Mouse (Mus musculus): ENCODE data around the gene Sdk1. TPM values are rescaled to one million over a fixed set of nuclear protein-coding genes. Genes with fewer than 3 reads are reported as not detected.

Gene Sdk1
- polyA plus RNA-seq, 1 experiment from 2014 or later: 2.3 TPM

DNA sequence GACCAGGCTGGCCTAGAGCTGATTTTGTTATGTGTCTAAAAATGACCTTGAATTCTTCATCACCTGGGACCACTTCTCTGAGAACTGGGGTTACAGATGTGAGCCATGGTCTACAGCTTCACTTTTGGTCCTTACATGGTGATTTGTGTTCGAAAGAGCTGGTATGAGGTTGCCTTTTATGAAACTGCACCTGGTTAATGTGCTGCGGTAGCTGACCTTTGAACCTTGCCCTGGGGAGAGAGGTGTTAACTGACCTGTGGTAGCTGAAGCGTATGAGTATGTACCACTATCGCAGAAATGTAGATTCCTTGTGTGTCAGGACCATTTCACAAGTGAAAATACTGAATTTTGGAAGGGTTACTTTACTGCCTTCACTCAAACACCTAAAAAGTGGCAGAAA is 149.3 kb downstream of the Sdk1 start:
- no peak overlapping the region for H3K4me3 ChIP-seq (ENCODE audit: low read depth, low read length)
- no peak overlapping the region for H3K9ac ChIP-seq (ENCODE audit: low read length)
- H3K27me3 ChIP-seq (ENCODE audit: control insufficient read depth, insufficient read depth, low read length): no peaks in the 10 kb centered on the region
- no peak overlapping the region for H3K27ac ChIP-seq (ENCODE audit: low read depth, low read length)
- H3K4me1 ChIP-seq (ENCODE audit: control insufficient read depth, insufficient read depth, low read length): peaks cover 5% of the 10 kb centered on the region; the same call in 1 of the 2 replicates
- ATAC-seq (ENCODE audit: insufficient read depth, low FRiP score, low TSS enrichment) (no peak), DNase-seq (ENCODE audit: low spot score) (no peak)
- H3K36me3 ChIP-seq (ENCODE audit: control insufficient read depth, insufficient read depth, low read length): no peaks in the 10 kb centered on the region
- H3K9me3 ChIP-seq (ENCODE audit: control insufficient read depth, low read length): no peaks in the 10 kb centered on the region
- no peak overlapping the region for H3K4me2 ChIP-seq (ENCODE audit: low read depth)
- WGBS: 67% methylated on average over 4 of the region's 4 CpGs

DNA sequence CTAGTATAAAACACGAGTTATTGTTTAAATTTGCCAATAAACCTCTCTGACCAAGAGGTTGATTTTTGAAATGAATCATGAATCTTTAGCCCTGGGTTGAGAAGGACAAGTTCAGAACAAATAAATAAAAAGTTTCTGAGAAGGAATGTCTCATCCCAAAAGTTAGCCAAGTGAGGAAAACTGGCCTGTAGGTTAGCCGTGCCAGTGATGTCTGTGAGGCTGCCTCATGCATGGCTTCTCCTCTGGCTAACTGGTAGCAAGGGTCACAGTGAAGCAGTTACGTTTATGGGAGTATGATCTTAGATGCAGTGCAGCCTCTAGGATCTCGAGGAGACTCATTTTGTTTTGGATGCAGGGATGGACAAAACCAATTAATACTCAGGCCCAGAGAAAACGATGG is 149.9 kb downstream of the Sdk1 start:
- WGBS: 63% methylated on average over 5 of the region's 5 CpGs
- Histone ChIP-seq H3K9me3 (ENCODE audit: control insufficient read depth, low read length) (no peaks in the 10 kb centered on the region), H3K36me3 (ENCODE audit: control insufficient read depth, insufficient read depth, low read length) (no peaks in the 10 kb centered on the region), H3K27me3 (ENCODE audit: control insufficient read depth, insufficient read depth, low read length) (no peaks in the 10 kb centered on the region), H3K4me3 (ENCODE audit: low read depth, low read length) (no peak overlapping the region), H3K9ac (ENCODE audit: low read length) (no peak overlapping the region), H3K27ac (ENCODE audit: low read depth, low read length) (no peak overlapping the region), H3K4me1 (ENCODE audit: control insufficient read depth, insufficient read depth, low read length) (peaks cover 5% of the 10 kb centered on the region; the same call in 1 of the 2 replicates), H3K4me2 (ENCODE audit: low read depth) (no peak overlapping the region)
- ATAC-seq (ENCODE audit: insufficient read depth, low FRiP score, low TSS enrichment) (no peak), DNase-seq (ENCODE audit: low spot score) (no peak)

DNA sequence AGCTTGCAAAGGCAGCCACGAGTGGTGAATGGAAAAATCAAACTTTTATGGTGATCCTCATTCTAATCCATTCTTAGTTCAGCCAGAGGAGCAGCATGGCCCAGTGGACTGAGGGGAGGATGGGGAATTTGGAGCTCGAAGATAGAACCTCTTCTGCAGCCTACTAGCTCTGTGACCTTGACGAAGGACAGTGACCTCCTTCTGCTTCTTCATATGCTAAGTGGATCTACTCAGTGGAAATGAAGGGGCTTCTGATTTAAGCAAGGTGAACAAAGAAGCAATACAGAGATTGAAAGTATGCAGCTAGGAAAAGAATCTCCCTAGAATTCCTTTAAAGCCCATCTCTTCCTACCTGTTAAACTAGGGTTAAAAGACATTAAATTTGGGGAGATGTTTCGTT is 152.6 kb downstream of the Sdk1 start:
- no peaks in the 10 kb centered on the region for H3K9me3 ChIP-seq (ENCODE audit: control insufficient read depth, low read length)
- H3K9ac ChIP-seq (ENCODE audit: low read length): no peak overlapping the region
- ATAC-seq (ENCODE audit: insufficient read depth, low FRiP score, low TSS enrichment): no peak

DNA sequence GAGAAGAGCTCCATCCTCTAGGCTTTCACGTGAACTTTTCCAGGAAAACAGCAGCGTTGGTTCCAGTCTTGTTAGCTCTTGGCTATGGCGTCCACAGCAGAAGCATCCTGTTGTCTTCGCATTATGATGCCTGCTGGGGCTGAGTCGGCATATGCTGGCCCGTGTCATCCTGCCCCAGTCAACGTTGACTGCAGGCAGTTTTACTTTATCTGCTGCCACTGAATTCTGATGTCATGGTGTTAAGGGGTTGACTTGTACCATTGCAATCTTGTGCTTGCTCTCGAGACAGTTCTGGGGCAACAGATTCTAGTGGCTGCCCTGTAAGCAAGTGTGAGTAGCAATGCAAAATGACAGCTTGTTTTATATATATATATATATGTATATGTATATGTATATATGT is 153.3 kb downstream of the Sdk1 start:
- Histone ChIP-seq H3K9ac (ENCODE audit: low read length) (no peak overlapping the region), H3K36me3 (ENCODE audit: control insufficient read depth, insufficient read depth, low read length) (no peaks in the 10 kb centered on the region), H3K9me3 (ENCODE audit: control insufficient read depth, low read length) (no peaks in the 10 kb centered on the region), H3K4me2 (ENCODE audit: low read depth) (no peak overlapping the region), H3K4me3 (ENCODE audit: low read depth, low read length) (no peak overlapping the region), H3K27me3 (ENCODE audit: control insufficient read depth, insufficient read depth, low read length) (no peaks in the 10 kb centered on the region), H3K27ac (ENCODE audit: low read depth, low read length) (no peak overlapping the region), H3K4me1 (ENCODE audit: control insufficient read depth, insufficient read depth, low read length) (no peaks in the 10 kb centered on the region)
- 89% methylated on average over 8 of the region's 8 CpGs for WGBS
- no peak for ATAC-seq (ENCODE audit: insufficient read depth, low FRiP score, low TSS enrichment)
- DNase-seq (ENCODE audit: low spot score): no peak

More for the DNA sequence above, 152.6 kb downstream of the Sdk1 start:
- no peak overlapping the region for H3K4me3 ChIP-seq (ENCODE audit: low read depth, low read length)
- H3K27ac ChIP-seq (ENCODE audit: low read depth, low read length): no peak overlapping the region
- DNase-seq (ENCODE audit: low spot score): no peak
- H3K36me3 ChIP-seq (ENCODE audit: control insufficient read depth, insufficient read depth, low read length): no peaks in the 10 kb centered on the region
- no peaks in the 10 kb centered on the region; the same call in 1 of the 2 replicates for H3K4me1 ChIP-seq (ENCODE audit: control insufficient read depth, insufficient read depth, low read length)
- WGBS: 83% methylated on average over 4 of the region's 4 CpGs
- H3K27me3 ChIP-seq (ENCODE audit: control insufficient read depth, insufficient read depth, low read length): no peaks in the 10 kb centered on the region
- no peak overlapping the region for H3K4me2 ChIP-seq (ENCODE audit: low read depth)

DNA sequence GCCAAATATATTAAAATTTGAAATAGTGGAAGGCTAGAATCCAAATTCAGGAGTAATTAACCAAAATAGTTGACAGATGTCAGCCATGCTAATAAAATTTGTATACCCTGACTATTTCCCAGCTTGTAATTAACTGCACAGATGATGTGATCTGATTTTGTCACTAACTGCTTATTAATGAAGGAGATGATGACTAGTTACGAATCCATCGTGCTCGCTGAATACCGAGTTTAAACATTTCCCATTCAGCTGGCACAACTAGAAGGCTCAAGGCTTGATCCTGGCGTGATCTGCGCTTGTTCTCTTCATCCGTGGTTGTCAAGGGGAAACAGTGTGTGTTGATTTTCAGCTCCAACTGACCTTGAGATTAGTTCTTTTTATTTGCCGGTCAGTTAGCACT is 162.5 kb downstream of the Sdk1 start:
- H3K4me1 ChIP-seq (ENCODE audit: control insufficient read depth, insufficient read depth, low read length): peaks cover 2% of the 10 kb centered on the region; the same call in 1 of the 2 replicates
- H3K4me2 ChIP-seq (ENCODE audit: low read depth): no peak overlapping the region
- no peak for ATAC-seq (ENCODE audit: insufficient read depth, low FRiP score, low TSS enrichment)
- no peaks in the 10 kb centered on the region for H3K27me3 ChIP-seq (ENCODE audit: control insufficient read depth, insufficient read depth, low read length)
- no peaks in the 10 kb centered on the region for H3K9me3 ChIP-seq (ENCODE audit: control insufficient read depth, low read length)
- no peak overlapping the region for H3K27ac ChIP-seq (ENCODE audit: low read depth, low read length)
- H3K4me3 ChIP-seq (ENCODE audit: low read depth, low read length): no peak overlapping the region
- H3K9ac ChIP-seq (ENCODE audit: low read length): no peak overlapping the region
- no peak for DNase-seq (ENCODE audit: low spot score)
- WGBS: 83% methylated on average over 8 of the region's 8 CpGs
- H3K36me3 ChIP-seq (ENCODE audit: control insufficient read depth, insufficient read depth, low read length): no peaks in the 10 kb centered on the region

DNA sequence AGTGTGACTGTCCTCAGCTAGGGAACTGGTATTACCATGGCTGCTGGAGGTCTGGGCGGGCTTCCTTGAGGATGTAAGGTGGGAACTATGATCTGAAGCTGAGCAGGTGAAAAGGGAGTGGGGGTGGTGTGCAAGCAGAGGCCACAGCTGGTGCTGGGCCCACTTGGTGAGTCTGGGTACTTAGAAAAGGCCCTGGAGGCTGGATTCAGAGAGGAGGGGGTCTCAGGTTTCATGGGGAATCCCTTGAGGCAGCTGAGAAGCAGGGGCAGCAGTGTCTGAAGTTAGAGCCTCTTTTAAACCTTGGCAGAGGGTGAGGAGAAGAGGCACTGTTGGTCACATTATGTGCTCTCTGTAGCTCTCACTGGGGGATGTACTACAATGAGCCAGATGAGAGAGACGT is 163.4 kb downstream of the Sdk1 start:
- no peak for ATAC-seq (ENCODE audit: insufficient read depth, low FRiP score, low TSS enrichment)
- Histone ChIP-seq H3K9ac (ENCODE audit: low read length) (no peak overlapping the region), H3K4me1 (ENCODE audit: control insufficient read depth, insufficient read depth, low read length) (peaks cover 2% of the 10 kb centered on the region; the same call in 1 of the 2 replicates), H3K36me3 (ENCODE audit: control insufficient read depth, insufficient read depth, low read length) (no peaks in the 10 kb centered on the region), H3K9me3 (ENCODE audit: control insufficient read depth, low read length) (no peaks in the 10 kb centered on the region), H3K27ac (ENCODE audit: low read depth, low read length) (no peak overlapping the region), H3K4me2 (ENCODE audit: low read depth) (no peak overlapping the region), H3K27me3 (ENCODE audit: control insufficient read depth, insufficient read depth, low read length) (no peaks in the 10 kb centered on the region), H3K4me3 (ENCODE audit: low read depth, low read length) (no peak overlapping the region)
- no peak for DNase-seq (ENCODE audit: low spot score)
- WGBS: 21% methylated on average over 2 of the region's 2 CpGs

DNA sequence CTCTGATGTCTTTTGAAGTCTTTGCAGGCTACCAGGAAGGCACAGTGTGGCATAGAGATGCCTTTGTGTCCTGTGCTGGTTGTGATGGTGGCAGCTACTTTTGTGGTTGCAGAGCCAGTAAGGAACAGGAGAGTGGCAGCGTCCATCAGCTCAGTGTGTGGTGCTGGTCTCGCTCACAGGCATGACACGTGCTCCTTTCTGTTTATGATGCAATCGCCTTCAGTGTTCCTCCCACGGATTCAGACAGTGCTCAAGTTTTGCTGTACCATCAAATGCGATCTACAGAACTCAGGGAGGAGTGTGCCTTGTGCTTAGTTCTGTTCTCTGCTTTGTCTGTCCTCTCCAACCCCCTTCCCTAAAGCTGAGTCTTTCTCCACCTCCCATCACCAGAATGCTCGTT is 165.6 kb downstream of the Sdk1 start:
- Histone ChIP-seq H3K4me2 (ENCODE audit: low read depth) (no peak overlapping the region), H3K27me3 (ENCODE audit: control insufficient read depth, insufficient read depth, low read length) (no peaks in the 10 kb centered on the region), H3K36me3 (ENCODE audit: control insufficient read depth, insufficient read depth, low read length) (no peaks in the 10 kb centered on the region), H3K4me1 (ENCODE audit: control insufficient read depth, insufficient read depth, low read length) (peaks cover 2% of the 10 kb centered on the region; the same call in 1 of the 2 replicates), H3K4me3 (ENCODE audit: low read depth, low read length) (no peak overlapping the region), H3K9ac (ENCODE audit: low read length) (no peak overlapping the region), H3K27ac (ENCODE audit: low read depth, low read length) (no peak overlapping the region), H3K9me3 (ENCODE audit: control insufficient read depth, low read length) (no peaks in the 10 kb centered on the region)
- DNase-seq (ENCODE audit: low spot score) (no peak), ATAC-seq (ENCODE audit: insufficient read depth, low FRiP score, low TSS enrichment) (no peak)
- 79% methylated on average over 7 of the region's 7 CpGs for WGBS

DNA sequence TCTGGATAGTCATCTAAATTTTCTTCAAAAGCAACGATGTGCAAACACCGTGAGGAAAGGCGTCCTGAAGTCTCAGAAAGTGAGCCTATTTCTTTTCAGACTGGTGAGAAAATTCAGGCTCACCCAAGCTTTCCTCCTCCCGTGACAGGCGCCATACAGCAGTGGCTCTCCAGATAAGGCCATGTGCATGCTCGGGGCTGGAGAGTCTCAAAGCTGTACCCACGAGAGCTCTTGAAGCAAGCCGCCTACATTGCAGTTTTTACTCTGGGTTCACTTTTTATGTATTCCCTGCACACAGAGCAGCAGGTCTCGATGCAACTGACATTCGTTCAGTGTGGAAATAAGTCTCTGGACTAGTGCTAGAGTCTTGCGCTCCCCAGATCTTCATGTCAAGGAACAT is 171.7 kb downstream of the Sdk1 start:
- Histone ChIP-seq H3K36me3 (ENCODE audit: control insufficient read depth, insufficient read depth, low read length) (no peaks in the 10 kb centered on the region), H3K4me2 (ENCODE audit: low read depth) (no peak overlapping the region), H3K27ac (ENCODE audit: low read depth, low read length) (no peak overlapping the region), H3K4me3 (ENCODE audit: low read depth, low read length) (no peak overlapping the region), H3K9me3 (ENCODE audit: control insufficient read depth, low read length) (no peaks in the 10 kb centered on the region), H3K27me3 (ENCODE audit: control insufficient read depth, insufficient read depth, low read length) (no peaks in the 10 kb centered on the region), H3K9ac (ENCODE audit: low read length) (no peak overlapping the region), H3K4me1 (ENCODE audit: control insufficient read depth, insufficient read depth, low read length) (no peaks in the 10 kb centered on the region; the same call in 1 of the 2 replicates)
- no peak for ATAC-seq (ENCODE audit: insufficient read depth, low FRiP score, low TSS enrichment)
- WGBS: 85% methylated on average over 11 of the region's 11 CpGs
- no peak for DNase-seq (ENCODE audit: low spot score)

DNA sequence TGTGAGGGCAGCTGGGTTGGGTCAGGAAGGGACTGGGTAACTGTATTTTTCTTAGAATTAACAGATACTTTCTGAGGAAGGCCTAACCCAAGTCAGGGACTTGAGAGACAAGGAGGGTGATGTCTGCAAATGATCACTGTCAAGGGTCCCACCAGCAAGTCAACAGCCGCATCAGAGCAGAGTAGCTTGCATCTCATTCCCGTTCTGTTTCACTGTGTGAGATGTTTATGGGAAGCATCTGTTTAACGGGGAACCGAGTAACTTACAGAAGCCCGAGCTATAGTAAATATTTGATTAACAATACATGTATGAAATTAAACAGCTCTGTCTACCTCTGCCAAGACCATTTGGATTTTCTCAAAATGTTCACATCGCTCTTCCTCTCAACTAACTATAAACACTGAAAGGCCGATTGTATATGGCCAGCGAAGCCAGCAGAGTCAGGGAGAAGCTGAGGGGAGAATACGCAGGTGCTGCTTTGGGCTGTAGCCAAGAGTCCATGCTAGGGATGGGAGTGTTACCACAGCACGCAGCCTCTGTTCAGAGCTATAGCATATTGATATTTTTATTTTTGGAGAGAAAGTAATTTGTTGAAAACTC is 174.5 kb downstream of the Sdk1 start:
- Histone ChIP-seq H3K27ac (ENCODE audit: low read depth, low read length) (no peak overlapping the region), H3K4me1 (ENCODE audit: control insufficient read depth, insufficient read depth, low read length) (no peaks in the 10 kb centered on the region; the same call in 1 of the 2 replicates), H3K27me3 (ENCODE audit: control insufficient read depth, insufficient read depth, low read length) (no peaks in the 10 kb centered on the region), H3K4me3 (ENCODE audit: low read depth, low read length) (no peak overlapping the region), H3K4me2 (ENCODE audit: low read depth) (no peak overlapping the region), H3K9me3 (ENCODE audit: control insufficient read depth, low read length) (no peaks in the 10 kb centered on the region), H3K36me3 (ENCODE audit: control insufficient read depth, insufficient read depth, low read length) (no peaks in the 10 kb centered on the region), H3K9ac (ENCODE audit: low read length) (no peak overlapping the region)
- DNase-seq (ENCODE audit: low spot score) (no peak), ATAC-seq (ENCODE audit: insufficient read depth, low FRiP score, low TSS enrichment) (no peak)
- 85% methylated on average over 10 of the region's 10 CpGs for WGBS
